Mouse (Mus musculus) cerebellum, adult 2 months (tissue): ENCODE data around the gene Fnbp1l.

Source experiments
- CTCF ChIP-seq: fragments of 200-500 bp; IDR thresholded peaks from 2 replicates; pipeline ENCODE4 v1.5.1; 2011; ENCODE audit warnings: low read depth, mild to moderate bottlenecking, control low read depth, low read length, moderate library complexity, borderline replicate concordance; ENCODE audit not compliant: insufficient read depth
- POLR2A ChIP-seq: fragments of 200-500 bp; IDR thresholded peaks from 2 replicates; pipeline ENCODE4 v1.6.1; 2011; ENCODE audit warnings: low read length, control low read depth, borderline replicate concordance; ENCODE audit not compliant: insufficient read depth

DNA sequence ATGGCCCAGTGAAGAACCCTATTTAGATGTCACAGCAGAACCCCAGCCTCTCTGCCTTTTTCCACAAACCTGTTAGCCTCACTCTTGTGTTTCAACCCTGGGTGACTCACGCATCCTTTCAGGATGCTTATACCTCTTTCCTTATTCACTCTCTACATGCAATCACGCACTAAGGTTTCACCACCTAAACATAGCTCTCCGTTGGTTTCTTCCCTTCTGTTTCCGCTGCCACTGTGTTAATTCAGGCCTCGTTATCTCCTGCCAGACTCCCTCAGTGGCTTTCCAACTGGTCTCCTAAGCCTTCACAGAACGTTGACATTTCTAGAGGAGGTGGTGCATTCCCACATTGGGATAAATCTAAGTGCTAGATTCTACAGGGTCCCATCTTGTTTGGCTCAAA is 128.9 kb downstream of the Fnbp1l start:
- TF ChIP-seq CTCF = no peak
- TF ChIP-seq POLR2A = no peak
